Mouse (Mus musculus): ENCODE measurements around the gene Hapln4.

Gene Hapln4

DNA sequence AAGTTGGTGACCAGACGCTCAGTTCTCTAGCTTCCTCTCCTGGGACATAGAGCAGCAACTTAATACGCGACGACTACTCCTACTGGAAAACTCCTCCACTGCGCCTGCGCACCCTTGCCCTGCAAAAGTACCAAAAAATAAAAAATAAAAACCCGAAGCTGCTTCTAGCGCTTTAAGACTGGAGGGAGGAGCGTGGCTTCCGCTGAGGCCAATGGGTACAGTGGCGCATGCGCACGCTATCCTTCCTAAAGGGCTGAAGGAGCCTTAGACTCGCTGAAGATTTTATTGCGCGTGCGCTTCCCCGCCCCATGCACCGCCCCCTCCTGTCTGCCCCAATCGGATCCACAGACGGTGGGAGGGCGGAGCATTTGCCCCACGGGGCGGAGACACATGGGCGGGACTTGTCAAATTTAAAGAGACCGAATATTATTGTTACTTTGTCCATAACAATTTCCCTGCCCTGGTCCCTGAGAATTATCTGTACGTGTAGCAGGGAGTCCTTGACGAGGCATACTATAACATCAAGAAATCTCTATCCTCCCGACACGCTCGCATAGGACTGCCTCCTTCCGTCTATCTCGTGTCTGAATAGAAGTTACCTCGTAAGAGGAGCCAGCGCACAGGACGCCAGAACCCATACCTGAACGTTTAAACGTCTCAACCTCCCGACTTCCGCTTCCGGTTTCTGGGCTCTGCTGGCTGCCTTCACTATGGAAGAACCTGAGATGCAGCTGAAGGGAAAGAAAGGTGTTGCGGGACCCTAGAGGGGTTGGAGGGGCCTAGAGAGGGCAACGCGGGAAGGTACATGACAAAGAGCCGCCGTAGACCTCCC lies 56.0 kb downstream of the Hapln4 start, which contains the start of the genes Rfxank, Borcs8 and Mef2b:
Gene Rfxank, minus strand, starts transcription at position 129 of the 832 bp plus-strand sequence.
Gene Borcs8, plus strand, starts transcription at position 474 of the 832 bp plus-strand sequence.
Gene Mef2b, plus strand, starts transcription at position 686 of the 832 bp plus-strand sequence.
- DNase-seq: peak; percentile 99

DNA sequence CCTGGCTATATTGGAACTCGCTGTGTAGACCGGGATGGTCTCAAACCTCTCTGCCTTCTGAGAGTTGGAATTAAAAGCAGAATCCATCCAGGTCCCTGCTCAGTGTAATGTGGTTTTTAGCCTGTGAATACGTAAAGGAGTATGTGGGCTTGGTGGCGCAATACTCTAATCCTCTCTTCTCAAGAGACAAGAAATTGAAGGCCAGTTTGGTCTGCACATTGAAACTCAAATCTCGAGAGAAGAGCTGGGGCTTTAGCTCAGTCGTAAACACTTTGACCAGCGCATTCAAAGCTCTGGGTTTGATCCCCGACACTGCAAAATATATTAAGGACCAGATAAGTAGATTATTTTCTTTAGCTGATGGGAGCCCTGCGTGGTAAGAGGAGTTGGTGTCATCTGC lies 56.7 kb downstream of the Hapln4 start:
- no peak for DNase-seq

Measured in spleen, adult 18-20 months (tissue).